ENCODE assay signal across 15 mouse cellular contexts in the genomic region with DNA sequence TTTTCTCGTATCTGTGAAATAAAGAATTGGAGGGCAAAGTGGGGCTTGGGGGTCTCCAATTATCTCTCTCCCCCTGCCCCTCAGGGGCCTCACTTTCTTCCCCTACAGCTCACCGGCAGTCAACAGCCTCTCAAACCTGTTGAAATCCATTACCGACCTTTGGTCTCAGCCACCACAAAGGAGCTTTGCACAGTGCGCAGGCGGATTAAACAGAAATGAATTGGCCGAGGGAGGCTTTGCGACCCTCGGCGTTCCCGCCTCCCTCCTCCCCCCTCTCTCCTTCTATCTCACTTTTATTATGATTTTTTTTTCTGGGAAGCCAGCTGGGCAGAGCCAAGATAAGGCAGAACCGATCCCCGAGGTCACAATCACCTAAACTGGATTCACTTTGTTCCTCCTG.
A peak's percentile ranks its signal among the peaks of the same experiment; 100 is the strongest.
DNase-seq lines count a peak whose midpoint lies in the region; ATAC-seq lines count a peak whose summit lies in the region.
"Had no signal": no experiment of that assay in that cellular context is flagged by ENCODE, and none has a peak within 500 bp of the region (broad histone marks: within the 10 kb centered on the region; RNA-seq: fewer than 3 reads in every experiment).

No protein-coding gene starts in this region.

- H3K4me3 ChIP-seq in forebrain, embryonic 12.5 days (replicated peaks), result peak overlapping the region; percentile 13; the same call in 1 of the 2 replicates
- no peak overlapping the region for H3K4me3 ChIP-seq in liver, embryonic 13.5 days (replicated peaks)
- H3K4me3 ChIP-seq in midbrain, embryonic 16.5 days (ENCODE audit: low read depth, low read length), result no peak overlapping the region
- H3K4me3 ChIP-seq: neural tube, embryonic 13.5 days had no signal

- peak overlapping the region; percentile 42 for H3K4me2 ChIP-seq in forebrain, embryonic 12.5 days
- peak overlapping the region; percentile 19; the same call in 1 of the 2 replicates for H3K4me2 ChIP-seq in liver, embryonic 13.5 days
- H3K4me2 ChIP-seq in midbrain, embryonic 16.5 days (ENCODE audit: low read length), result peak overlapping the region; percentile 30
- H3K4me2 ChIP-seq: neural tube, embryonic 13.5 days had no signal

- H3K27ac ChIP-seq in forebrain, embryonic 12.5 days, result no peak overlapping the region; the same call in 1 of the 2 replicates
- H3K27ac ChIP-seq in liver, embryonic 13.5 days, result no peak overlapping the region
- H3K27ac ChIP-seq in midbrain, embryonic 16.5 days (ENCODE audit: low read length), result peak overlapping the region; percentile 40; the same call in 1 of the 2 replicates
- H3K27ac ChIP-seq: kidney, postnatal 0 days; neural tube, embryonic 13.5 days had no signal

- H3K9ac ChIP-seq in forebrain, embryonic 12.5 days, result 0 out of 2 replicates have a peak overlapping the region, but pooled peaks have one; percentile 25
- H3K9ac ChIP-seq in liver, embryonic 13.5 days, result no peak overlapping the region
- no peak overlapping the region; the same call in 1 of the 2 replicates for H3K9ac ChIP-seq in midbrain, embryonic 16.5 days (ENCODE audit: low read depth, low read length)
- H3K9ac ChIP-seq: neural tube, embryonic 13.5 days had no signal

- WGBS in forebrain, embryonic 12.5 days, result 3% methylated on average over 12 of the region's 12 CpGs
- 32% methylated on average over 12 of the region's 12 CpGs for WGBS in liver, embryonic 13.5 days (ENCODE audit: insufficient replicate concordance)
- WGBS in midbrain, embryonic 16.5 days, result 7% methylated on average over 12 of the region's 12 CpGs

- H3K9me3 ChIP-seq in forebrain, embryonic 12.5 days, result no peaks in the 10 kb centered on the region
- H3K9me3 ChIP-seq in liver, embryonic 13.5 days (replicated peaks), result no peaks in the 10 kb centered on the region
- no peaks in the 10 kb centered on the region for H3K9me3 ChIP-seq in midbrain, embryonic 16.5 days (replicated peaks; ENCODE audit: control insufficient read depth, low read length, poor library complexity, severe bottlenecking)
- H3K9me3 ChIP-seq: neural tube, embryonic 13.5 days had no signal

- ATAC-seq in forebrain, embryonic 12.5 days (ENCODE audit: low FRiP score), result no peak
- ATAC-seq in liver, embryonic 13.5 days (ENCODE audit: low read depth), result no peak
- no peak for ATAC-seq in midbrain, embryonic 16.5 days
- ATAC-seq: Patski had no signal

- H3K4me1 ChIP-seq in forebrain, embryonic 12.5 days, result peaks cover 55% of the 10 kb centered on the region
- no peaks in the 10 kb centered on the region for H3K4me1 ChIP-seq in liver, embryonic 13.5 days (replicated peaks)
- peaks cover 54% of the 10 kb centered on the region for H3K4me1 ChIP-seq in midbrain, embryonic 16.5 days (ENCODE audit: control insufficient read depth, insufficient read depth, low read length)

- intact Hi-C loops in heart, postnatal 36 days (cut with DNase I), result no loop called here

- H3K36me3 ChIP-seq in forebrain, embryonic 12.5 days (replicated peaks), result no peaks in the 10 kb centered on the region
- H3K36me3 ChIP-seq in liver, embryonic 13.5 days, result no peaks in the 10 kb centered on the region
- no peaks in the 10 kb centered on the region for H3K36me3 ChIP-seq in midbrain, embryonic 16.5 days (ENCODE audit: control insufficient read depth, insufficient read depth, low read length)
- H3K36me3 ChIP-seq: neural tube, embryonic 13.5 days had no signal

- H3K27me3 ChIP-seq in forebrain, embryonic 12.5 days, result peaks cover 76% of the 10 kb centered on the region
- peaks cover 5% of the 10 kb centered on the region for H3K27me3 ChIP-seq in liver, embryonic 13.5 days
- peaks cover 4% of the 10 kb centered on the region for H3K27me3 ChIP-seq in midbrain, embryonic 16.5 days (ENCODE audit: control insufficient read depth, insufficient read depth, low read depth, low read length)

- peak; percentile 79 for DNase-seq in heart, adult 11 months
- no peak for DNase-seq in heart, postnatal 36 days
- no peak for DNase-seq in liver, embryonic 13.5 days
- DNase-seq in right cerebral cortex, postnatal 25 days, result no peak
- DNase-seq in layer of hippocampus, adult 18-20 months (ENCODE audit: low spot score in 2 of 2), result no peak
- DNase-seq in right cerebral cortex, postnatal 36 days (ENCODE audit: low spot score in 2 of 2), result no peak
- DNase-seq: cerebellum, adult 8-10 months; heart, adult 18-20 months; heart, postnatal 10 days; lung, postnatal 14 days had no signal
